Mouse (Mus musculus) forebrain, postnatal 0 days (tissue): ENCODE data around the gene Adra1b. TPM values are rescaled to one million over a fixed set of nuclear protein-coding genes. Genes with fewer than 3 reads are reported as not detected.

Source experiments
- ATAC-seq: fragments of 200-750 bp; cut with Nextera tagmentation; 2 replicates; pipeline ENCODE4 v1.8.0; 2017; ENCODE audit warnings: mild to moderate bottlenecking, moderate library complexity
- DNase-seq: peaks from one replicate; pipeline ENCODE4 v3.0.0-alpha.2; 2015
- H3K27ac ChIP-seq: fragments of 300-500 bp; sonication (generic); 2 replicates; pipeline ENCODE4 v1.5.1; 2014; ENCODE audit warnings: low read depth, mild to moderate bottlenecking, antibody characterized with exemption, low read length, moderate library complexity, mixed read lengths
- H3K27me3 ChIP-seq: fragments of 300-500 bp; sonication (generic); 2 replicates; pipeline ENCODE4 v1.6.1; 2014; ENCODE audit warnings: mild to moderate bottlenecking, low read length, mixed read lengths; ENCODE audit not compliant: insufficient read depth
- H3K36me3 ChIP-seq: fragments of 300-500 bp; sonication (generic); 2 replicates; pipeline ENCODE4 v1.6.1; 2014; ENCODE audit warnings: mild to moderate bottlenecking, moderate library complexity; ENCODE audit not compliant: insufficient read depth
- H3K4me1 ChIP-seq: fragments of 300-500 bp; sonication (generic); 2 replicates; pipeline ENCODE4 v1.6.1; 2014; ENCODE audit warnings: antibody characterized with exemption; ENCODE audit not compliant: insufficient read depth
- H3K4me2 ChIP-seq: fragments of 300-500 bp; sonication (generic); 2 replicates; pipeline ENCODE4 v1.6.1; 2014; ENCODE audit warnings: low read depth, mild to moderate bottlenecking, moderate library complexity
- H3K4me3 ChIP-seq: fragments of 300-500 bp; sonication (generic); 2 replicates; pipeline ENCODE4 v1.5.1; 2014; ENCODE audit warnings: low read depth, low read length, mixed read lengths
- H3K9ac ChIP-seq: fragments of 300-500 bp; sonication (generic); 2 replicates; pipeline ENCODE4 v1.6.1; 2014; ENCODE audit warnings: mild to moderate bottlenecking
- H3K9me3 ChIP-seq: fragments of 300-500 bp; sonication (generic); 2 replicates; pipeline ENCODE4 v1.6.1; 2016; ENCODE audit warnings: low read length
- CTCF ChIP-seq: sonication (generic); IDR thresholded peaks from 2 replicates; pipeline ENCODE4 v1.5.1; 2016; ENCODE audit warnings: antibody characterized with exemption, control low read depth, low read depth
- WGBS: fragments of 180-500 bp; shearing (Covaris S2); extraction: QIAGEN DNeasy Blood & Tissue Kit; methylation state at CpG from one replicate; pipeline ENCODE4 v1.1.7; 2014; 5-methylcytosine and 5-hydroxymethylcytosine counted together
- polyA plus RNA-seq: library from polyadenylated mRNA; unstranded; fragments of >200 nt; fragmentation: Nextera tagmentation; extraction: Ambion mirVana; gene quantifications from 2 replicates; pipeline ENCODE4 v1.2.1, GENCODE M21; 2015
- total RNA-seq: library from RNA; depleted of rRNA; stranded (reverse); fragments of >200 nt; gene quantifications from 2 replicates; pipeline ENCODE4 v1.2.3, GENCODE M21; 2014

Gene Adra1b
- total and polyA plus RNA-seq, 2 experiments from 2014 or later = 6.5 to 12.1 TPM

DNA sequence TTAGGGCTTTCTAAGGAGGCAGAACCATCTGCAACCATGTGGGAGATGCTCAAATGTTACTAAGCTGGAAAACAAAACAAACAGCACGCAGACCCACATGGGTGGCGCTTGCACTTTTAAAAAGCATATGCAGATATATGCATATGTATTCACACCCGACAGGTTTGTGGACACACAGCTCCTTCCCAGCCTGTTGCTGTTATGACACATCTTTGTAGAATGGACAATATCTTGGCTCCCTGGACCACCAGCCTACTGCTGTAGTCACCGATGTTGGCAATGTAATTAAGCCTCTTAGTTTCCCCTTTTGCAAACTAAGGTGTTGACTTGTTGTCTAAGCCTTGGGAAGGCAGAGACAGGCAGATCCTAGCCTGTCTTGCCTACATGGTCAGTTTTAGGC lies 32.0 kb upstream of the Adra1b start:
- Histone ChIP-seq H3K4me1 (no peaks in the 10 kb centered on the region), H3K4me3 (no peak overlapping the region), H3K27me3 (no peaks in the 10 kb centered on the region), H3K27ac (no peak overlapping the region), H3K9me3 (no peaks in the 10 kb centered on the region), H3K9ac (no peak overlapping the region), H3K36me3 (no peaks in the 10 kb centered on the region), H3K4me2 (no peak overlapping the region)
- WGBS = 74% methylated on average over 4 of the region's 4 CpGs
- ATAC-seq (peak; percentile 47; the same call in 1 of the 2 replicates), DNase-seq (peak; percentile 21)
- TF ChIP-seq CTCF = no peak

DNA sequence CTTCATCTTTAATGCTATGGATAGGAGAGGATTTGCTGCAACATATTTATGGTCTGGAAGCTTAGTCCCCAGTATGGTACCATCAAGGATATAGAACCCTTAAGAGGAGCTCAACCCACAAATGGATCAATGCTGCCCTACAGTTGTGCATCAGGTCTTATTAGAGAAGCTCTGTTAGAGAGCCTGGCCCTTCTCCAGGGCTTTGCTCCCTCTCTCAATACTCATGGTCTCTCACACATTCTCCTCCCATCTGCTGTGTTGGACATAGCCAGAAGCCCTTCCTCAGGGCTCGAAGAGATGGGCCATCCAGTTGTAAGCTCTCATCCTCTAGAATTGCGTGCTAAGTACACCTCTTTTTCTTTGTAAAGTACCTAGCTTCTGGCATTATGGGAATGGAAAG lies 29.2 kb upstream of the Adra1b start:
- no peak for ATAC-seq

DNA sequence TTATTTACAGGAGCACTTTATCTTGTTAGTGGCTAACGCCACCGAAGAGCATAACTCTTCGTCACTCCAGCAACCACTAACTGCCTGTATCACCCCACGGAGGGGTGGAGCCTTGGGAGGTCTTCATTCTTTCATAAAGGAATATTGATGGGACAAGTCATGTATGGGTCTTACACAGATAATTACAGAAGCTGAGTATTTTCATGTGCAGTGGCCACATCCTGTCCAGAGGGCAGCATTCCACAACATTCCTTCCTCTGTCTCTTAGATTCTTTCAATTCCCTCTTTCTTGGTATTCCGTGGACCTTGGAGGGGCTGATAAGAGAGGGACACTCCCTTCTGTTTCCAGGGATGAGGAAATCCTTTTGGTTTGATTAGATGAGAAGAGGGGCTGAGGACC lies 28.7 kb upstream of the Adra1b start:
- Histone ChIP-seq H3K4me1 (no peaks in the 10 kb centered on the region), H3K9me3 (no peaks in the 10 kb centered on the region), H3K4me3 (no peak overlapping the region), H3K27ac (no peak overlapping the region), H3K9ac (no peak overlapping the region), H3K36me3 (no peaks in the 10 kb centered on the region), H3K27me3 (no peaks in the 10 kb centered on the region), H3K4me2 (no peak overlapping the region)
- WGBS = 78% methylated on average over 5 of the region's 5 CpGs
- DNase-seq (no peak), ATAC-seq (no peak)
- no peak for TF ChIP-seq CTCF

More for the DNA sequence above, 29.2 kb upstream of the Adra1b start:
- Histone ChIP-seq H3K36me3 (no peaks in the 10 kb centered on the region), H3K27me3 (no peaks in the 10 kb centered on the region), H3K27ac (no peak overlapping the region), H3K4me1 (no peaks in the 10 kb centered on the region), H3K9me3 (no peaks in the 10 kb centered on the region), H3K4me2 (no peak overlapping the region), H3K9ac (no peak overlapping the region), H3K4me3 (no peak overlapping the region)
- no peak for DNase-seq
- WGBS = 94% methylated on average over 2 of the region's 2 CpGs
- TF ChIP-seq CTCF = no peak

DNA sequence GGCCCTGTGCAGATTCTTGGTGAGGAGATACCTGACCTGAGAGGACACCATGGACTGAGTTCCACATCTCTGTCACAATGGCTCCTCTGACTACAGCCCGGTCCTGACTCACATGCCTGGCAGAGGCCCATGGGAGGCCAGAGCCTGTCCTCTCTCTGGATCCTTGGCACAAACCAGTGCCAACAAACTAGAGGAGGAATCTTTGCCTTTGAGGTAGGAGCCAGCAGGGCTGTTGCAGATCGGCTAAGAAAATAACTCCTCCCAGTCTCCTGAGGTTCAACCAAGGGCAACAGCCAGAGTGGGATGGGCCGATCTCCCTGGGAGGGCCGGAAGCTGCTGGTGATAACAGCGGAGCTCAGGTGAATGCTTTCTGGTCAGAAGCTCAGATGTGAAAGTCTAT lies 28.2 kb upstream of the Adra1b start:
- DNase-seq (no peak), ATAC-seq (no peak)
- no peak overlapping the region for H3K27ac ChIP-seq
- H3K27me3 ChIP-seq = no peaks in the 10 kb centered on the region
- no peak for TF ChIP-seq CTCF
- H3K9ac ChIP-seq = no peak overlapping the region
- H3K4me2 ChIP-seq = no peak overlapping the region
- H3K36me3 ChIP-seq = no peaks in the 10 kb centered on the region
- H3K4me3 ChIP-seq = no peak overlapping the region
- no peaks in the 10 kb centered on the region for H3K4me1 ChIP-seq
- WGBS = 65% methylated on average over 5 of the region's 5 CpGs
- no peaks in the 10 kb centered on the region for H3K9me3 ChIP-seq

DNA sequence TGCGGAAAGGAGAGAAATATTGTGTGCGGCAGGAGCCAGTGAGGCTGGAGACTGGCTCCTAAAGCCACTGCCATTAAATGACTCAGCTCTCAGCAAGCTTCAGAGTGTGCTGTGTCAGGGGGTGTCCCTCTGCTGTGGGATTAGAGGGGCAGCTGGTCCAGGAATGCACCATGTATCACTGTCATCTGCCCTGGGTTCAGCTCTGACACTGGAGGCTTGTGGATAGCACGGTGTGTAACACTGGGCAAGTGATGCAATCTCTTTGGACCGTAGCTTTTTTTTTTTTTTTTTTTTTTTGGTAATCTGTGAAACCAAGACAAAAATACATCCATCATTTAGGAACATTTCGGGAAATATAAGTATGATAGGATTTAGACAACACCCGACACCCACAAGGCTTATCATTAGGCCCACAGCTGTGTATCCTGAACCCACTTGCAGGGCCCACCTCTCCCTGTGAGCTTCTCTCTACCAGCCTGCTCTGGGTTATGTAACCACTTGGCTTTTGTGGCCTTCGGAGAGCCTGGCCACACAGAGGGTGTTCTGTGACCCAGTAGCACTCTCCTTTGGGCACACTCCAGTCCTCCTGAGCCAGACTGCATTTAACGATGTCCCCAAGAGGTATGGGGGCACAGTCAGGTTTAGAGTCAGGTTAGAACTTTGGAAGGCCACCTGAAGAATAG lies 26.3 kb upstream of the Adra1b start:
- no peaks in the 10 kb centered on the region for H3K9me3 ChIP-seq
- WGBS = 79% methylated on average over 8 of the region's 8 CpGs
- H3K4me3 ChIP-seq = no peak overlapping the region
- H3K27me3 ChIP-seq = no peaks in the 10 kb centered on the region
- no peak for ATAC-seq
- DNase-seq = no peak
- no peak overlapping the region for H3K9ac ChIP-seq
- H3K4me1 ChIP-seq = no peaks in the 10 kb centered on the region
- no peaks in the 10 kb centered on the region for H3K36me3 ChIP-seq
- no peak for TF ChIP-seq CTCF
- no peak overlapping the region for H3K4me2 ChIP-seq
- H3K27ac ChIP-seq = no peak overlapping the region

DNA sequence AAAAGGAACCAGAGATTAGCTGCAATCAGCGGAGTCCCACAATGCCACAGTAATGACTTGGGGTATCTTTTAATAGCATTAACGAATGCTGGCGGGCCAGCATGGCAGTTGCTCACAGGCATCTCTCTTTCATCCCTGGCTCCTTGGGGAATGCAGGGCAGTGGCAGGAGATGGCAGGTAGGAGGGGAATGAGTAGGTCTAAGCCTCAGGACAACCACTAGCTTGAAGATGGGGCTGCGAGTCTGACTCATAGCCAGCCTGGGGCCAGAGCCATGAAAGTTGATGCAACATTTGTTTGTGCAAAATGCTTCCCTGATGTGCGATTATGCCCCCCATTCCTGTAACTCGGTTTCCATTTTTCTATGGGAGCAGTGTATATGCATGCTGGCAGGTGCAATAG lies 25.2 kb upstream of the Adra1b start:
- TF ChIP-seq CTCF = no peak
- 20% methylated on average over 6 of the region's 6 CpGs for WGBS
- H3K27ac ChIP-seq = no peak overlapping the region
- ATAC-seq (no peak), DNase-seq (no peak)
- no peak overlapping the region for H3K4me3 ChIP-seq
- no peaks in the 10 kb centered on the region for H3K9me3 ChIP-seq
- no peaks in the 10 kb centered on the region for H3K27me3 ChIP-seq
- no peak overlapping the region for H3K4me2 ChIP-seq
- H3K4me1 ChIP-seq = no peaks in the 10 kb centered on the region
- H3K9ac ChIP-seq = no peak overlapping the region
- H3K36me3 ChIP-seq = no peaks in the 10 kb centered on the region

DNA sequence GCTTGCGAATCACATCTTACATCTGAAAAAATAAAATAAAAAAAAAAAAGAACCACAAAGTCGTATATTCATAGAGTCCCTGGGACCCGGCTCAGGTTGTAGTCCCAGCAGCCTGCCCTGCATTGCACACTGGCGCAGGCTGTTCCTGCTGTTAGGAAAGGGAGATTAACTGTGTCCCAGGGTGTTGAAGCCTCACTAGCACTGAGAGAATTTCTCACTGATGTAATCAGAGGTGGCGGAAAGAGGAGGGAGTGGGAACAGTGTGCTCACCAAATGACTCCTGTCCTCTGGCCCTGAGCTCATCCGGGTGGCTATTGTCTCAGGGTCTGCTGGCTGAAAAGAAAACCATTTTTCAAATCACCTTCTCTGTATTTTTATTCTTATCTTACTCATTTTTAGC lies 24.6 kb upstream of the Adra1b start:
- ATAC-seq (no peak), DNase-seq (no peak)

More for the DNA sequence above, 24.6 kb upstream of the Adra1b start:
- no peak overlapping the region for H3K27ac ChIP-seq
- TF ChIP-seq CTCF = no peak
- no peak overlapping the region for H3K4me2 ChIP-seq
- no peaks in the 10 kb centered on the region for H3K9me3 ChIP-seq
- WGBS = 19% methylated on average over 6 of the region's 6 CpGs
- no peak overlapping the region for H3K4me3 ChIP-seq
- no peak overlapping the region for H3K9ac ChIP-seq
- no peaks in the 10 kb centered on the region for H3K27me3 ChIP-seq
- H3K36me3 ChIP-seq = no peaks in the 10 kb centered on the region
- no peaks in the 10 kb centered on the region for H3K4me1 ChIP-seq
